Mouse (Mus musculus) heart, adult 11 months (tissue): ENCODE data around the gene Asic2.
A peak's percentile ranks its signal among the peaks of the same experiment; 100 is the strongest.

Source experiments
- DNase-seq: peaks from one replicate; pipeline ENCODE4 v3.0.0; 2022

Gene Asic2

DNA sequence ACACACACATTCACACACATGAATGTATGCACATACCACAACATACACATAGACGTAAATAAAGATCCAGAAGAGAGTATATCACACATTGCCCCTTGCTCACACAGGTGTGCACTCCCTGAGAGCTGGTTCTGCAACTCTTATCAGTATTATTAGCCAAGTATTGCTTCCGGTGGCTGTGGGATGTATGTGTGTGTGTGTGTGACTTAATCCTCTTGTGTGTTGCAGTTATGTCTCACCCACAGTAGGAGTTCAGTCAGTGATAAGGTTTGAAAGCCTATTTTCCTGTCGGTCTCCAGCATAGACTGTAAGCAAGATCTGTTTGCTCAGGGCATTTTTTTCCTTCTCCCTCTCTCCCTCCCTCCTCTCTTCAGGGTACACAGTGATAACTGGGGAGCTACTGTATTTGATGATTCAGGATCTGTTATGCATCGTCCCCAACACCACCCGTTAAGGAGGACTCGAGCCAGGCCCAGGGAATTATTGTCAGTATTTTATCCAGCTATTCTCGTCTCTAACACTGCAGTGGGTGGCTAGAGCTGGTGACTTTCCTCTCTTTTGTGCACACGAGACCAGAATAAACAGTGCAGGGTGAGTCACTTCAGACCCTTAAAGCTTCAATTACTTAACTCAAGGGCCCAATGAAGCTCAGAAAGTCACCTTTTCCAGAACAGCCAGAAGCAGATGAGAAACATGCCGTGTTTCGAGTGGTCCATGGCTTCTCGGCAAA, 888.0 kb downstream of the Asic2 start:
- DNase-seq = no peak

DNA sequence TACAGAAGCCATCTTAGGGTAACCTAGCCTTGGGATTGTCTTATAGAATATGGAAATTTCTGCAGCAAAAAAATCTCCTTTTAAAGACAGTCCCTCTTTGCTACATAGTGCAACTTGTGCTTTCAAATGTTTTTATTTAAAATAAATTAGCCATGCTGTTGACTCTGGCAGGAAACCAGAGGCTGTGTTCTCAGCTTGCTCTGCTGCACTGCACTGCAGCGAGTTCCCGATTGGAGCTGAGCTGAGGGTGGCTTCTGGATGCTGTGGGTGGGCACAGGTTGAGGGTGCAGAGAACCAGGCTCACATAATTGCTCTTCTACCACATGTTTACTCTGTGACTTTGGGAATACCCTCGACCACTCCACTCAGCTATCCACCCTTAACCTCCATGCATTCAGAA, 889.0 kb downstream of the Asic2 start:
- no peak for DNase-seq

DNA sequence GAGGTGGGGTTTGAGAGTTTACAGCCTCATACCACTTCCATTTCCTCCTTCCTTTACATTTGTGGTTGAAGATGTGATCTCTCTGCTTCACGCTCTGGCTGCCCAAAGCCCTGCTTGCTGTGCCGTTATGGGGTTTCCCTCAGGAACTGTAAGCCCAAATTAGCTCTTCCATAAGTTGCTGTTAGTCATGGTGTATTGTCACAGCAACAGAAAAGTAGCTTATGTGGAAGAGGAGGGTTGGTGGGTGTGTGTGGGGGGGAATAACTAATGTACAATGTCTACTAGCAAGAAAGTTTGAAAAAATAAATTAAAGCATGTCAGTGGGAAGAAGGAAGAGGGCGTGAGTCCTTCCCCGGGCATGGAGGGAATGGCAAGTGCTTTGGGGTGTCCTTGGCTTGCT, 896.4 kb downstream of the Asic2 start:
- DNase-seq = no peak

DNA sequence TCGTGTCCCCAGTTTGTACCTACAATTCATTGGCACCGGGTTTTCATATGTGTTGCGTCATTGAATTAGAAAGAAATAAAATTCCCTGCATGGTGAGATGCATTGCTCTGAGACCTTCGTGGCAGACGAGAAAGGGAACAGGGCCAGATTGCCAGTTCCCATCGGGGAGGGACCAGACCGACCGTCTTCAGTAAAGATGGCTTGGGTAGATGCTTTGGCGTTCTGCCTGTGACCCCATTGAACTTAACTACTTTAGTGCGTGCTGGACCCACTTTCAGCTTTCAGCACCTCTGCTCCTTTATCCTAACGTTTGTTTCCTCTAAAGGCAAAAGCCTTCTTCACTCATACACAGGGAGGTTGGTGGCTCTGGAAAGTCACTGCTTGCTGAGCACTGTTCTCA, 902.9 kb downstream of the Asic2 start:
- peak; percentile 68 for DNase-seq

DNA sequence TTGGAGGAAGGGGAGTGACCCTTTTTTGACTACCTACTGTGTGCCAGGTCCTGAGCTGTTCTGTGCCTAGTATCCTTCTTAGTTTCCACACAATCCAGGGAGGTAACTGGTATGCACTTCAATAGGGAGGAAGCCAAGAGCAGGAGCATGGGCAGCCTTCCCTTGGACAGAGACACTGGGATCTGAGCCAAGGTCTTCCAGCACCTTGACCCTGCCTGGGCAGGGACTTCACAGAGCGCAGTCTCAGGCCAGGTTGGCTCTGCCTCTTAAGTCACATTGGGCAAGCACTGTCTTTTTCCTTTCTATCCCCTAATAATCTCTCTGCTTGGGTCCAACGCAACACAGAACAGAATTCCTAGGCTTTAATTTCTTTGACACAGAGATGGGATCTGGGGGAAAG, 904.3 kb downstream of the Asic2 start:
- peak; percentile 70 for DNase-seq

DNA sequence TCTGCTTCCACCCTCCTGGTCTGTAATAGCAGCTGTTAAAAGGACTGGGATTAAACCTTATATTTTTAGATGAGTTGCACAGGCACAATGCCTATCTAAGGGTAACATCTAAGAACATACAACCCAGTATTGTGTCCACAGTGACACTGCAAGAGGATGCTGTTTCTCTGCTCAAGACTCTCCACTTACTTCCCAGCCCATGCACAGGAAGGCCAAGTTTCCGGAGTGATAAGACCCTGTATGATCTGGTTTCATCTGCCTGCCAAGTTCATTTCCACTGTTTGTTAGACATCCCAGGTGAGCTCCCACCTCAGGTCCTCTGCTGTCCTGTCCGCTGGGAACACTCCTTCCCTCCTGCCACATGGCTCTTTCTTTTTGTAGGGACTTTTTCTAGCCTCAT, 908.2 kb downstream of the Asic2 start:
- DNase-seq = peak; percentile 90

DNA sequence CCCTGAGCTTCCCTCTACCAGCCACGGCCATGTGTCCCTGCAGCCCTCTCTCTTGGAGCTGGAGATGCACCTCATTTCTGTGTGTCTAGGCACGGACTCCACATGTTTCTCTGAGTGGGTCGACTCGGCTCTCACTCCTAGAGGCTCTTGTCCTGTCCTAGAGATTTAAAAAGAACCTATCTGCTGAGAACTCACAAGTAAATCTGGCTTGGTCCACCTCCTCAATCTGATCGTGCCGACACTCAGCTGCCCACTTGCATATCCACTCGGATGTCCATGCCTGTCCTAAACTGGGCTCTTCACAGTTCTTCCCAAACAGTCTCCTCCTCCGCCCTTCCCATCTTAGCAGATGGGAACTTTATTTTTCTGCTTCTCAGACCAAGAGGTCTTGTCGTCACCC, 908.7 kb downstream of the Asic2 start:
- DNase-seq = peak; percentile 55

DNA sequence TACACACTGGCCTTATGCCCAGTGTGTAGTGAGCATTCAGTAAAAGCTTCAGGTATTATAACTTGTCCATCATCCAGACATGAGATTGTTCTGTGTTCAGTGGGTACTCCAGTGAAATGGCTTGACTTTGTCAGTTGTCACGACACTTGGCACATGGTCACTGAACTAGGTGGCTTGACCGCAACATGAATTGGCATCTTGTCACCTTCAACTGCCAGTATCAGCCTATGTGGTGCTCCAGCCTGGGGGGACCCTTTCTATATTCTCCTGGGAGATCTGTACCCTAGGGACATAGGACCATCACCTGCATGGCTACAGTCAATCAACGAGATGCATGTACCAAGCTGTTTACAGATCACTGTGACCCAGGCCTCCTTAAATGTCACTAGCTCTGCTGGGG, 910.8 kb downstream of the Asic2 start:
- DNase-seq = peak; percentile 70

DNA sequence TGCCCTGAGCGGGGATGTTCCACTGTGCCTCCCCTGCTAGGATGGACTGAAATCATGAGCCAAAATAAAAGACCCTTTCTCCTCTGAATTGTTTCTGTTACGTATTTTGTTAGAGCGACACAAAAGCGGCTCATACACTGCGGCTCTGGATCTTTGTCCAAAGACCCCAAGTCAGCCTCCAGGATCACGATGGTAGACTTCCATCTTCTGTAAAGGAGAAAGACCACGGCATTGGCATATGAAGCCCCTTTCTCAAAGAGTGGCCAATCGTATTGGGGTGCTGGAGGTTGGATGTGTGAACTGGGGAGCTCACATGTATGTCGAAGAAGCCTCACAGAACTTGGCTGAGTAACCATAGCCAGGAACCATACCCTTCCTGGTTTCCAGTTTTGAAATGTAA, 911.5 kb downstream of the Asic2 start:
- DNase-seq = peak; percentile 68

DNA sequence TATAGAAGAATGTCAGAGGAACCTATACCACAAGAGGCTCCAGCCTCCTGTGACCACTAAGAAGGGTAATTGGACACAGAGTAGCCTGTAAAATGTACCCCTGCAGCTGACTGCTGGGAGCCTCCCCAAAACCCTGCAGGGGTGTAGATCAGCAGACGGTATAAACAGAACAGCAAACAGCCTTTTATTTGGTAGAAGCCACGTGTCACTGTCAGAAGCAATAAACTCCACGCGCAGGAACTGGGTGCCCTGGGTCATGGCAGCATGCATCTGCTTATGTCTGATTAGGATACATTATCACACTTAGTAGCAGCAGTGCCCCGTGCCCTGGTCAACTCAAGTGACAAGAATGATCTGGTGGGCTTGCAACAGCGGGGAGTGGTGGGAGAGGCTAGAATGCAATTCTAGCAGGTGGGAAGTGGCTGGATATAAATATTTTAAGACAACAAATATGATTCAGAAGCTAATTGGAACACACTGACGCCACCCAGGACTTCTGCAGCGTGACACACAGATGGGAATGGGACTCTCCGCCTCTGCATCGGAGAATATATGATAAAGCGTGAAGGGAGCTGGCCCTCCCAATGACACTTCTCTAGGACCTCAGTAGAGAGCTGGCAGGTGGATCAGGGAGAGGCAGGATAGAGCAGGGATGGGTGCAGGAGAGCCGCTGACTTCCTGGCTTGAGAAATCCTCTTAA, 912.7 kb downstream of the Asic2 start:
- no peak for DNase-seq

DNA sequence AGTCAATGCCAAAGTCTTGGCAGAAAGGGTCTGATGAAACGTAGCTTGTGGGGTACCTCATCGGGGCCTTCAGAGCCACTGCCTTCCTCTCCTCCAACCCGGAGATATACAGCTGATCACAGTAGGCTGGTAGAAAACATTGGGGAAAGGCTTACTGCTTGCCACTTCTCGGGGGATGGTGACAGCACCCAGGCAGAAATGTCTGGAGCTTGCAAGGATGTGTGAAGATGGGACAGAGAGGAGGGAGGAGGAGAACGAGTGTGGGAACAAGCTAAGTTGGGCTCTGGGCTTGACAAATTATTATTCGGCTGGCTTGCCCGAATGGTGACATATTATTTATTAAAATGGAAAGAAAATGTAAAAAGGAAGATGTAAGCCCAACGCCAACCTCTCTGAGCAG, 914.4 kb downstream of the Asic2 start:
- peak; percentile 48 for DNase-seq

DNA sequence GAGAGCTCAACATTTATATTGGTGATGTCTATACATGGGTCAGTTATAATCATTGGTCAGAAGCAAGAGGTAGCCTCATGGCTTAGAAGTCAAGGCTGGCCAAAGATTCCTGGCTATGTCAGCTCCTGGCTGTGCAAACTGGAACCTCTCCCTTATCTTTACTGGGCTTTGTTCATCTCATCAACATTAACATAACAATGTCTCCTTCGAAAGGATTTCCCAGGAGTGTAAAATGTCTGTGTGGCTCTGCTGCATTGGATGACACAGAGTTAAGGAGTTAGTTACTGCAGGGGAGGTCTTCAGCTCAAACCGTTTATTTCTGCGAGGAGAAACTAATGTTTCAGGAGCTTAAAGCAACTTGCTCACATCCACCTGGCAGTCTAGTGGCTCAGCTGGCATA, 926.6 kb downstream of the Asic2 start:
- DNase-seq = no peak

DNA sequence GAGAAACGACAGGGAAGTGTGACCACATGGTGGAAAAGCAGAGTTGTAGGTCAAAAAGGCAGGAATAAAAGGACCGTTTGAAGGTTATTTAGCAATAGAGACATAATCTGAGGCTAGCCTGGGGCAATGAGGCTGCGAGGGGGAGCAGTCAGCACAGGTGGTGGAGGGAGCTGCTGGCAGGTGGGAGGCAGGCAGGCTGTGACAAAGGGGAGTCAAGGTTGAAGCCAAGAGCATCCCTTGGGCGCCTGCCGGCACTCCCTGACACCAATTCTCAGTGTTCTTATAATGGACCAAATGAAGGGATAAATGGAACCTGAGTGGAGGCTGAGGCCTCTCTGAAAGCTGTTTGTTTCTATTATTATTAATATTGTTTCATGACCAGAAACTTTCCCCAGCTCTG, 928.3 kb downstream of the Asic2 start:
- DNase-seq = no peak

DNA sequence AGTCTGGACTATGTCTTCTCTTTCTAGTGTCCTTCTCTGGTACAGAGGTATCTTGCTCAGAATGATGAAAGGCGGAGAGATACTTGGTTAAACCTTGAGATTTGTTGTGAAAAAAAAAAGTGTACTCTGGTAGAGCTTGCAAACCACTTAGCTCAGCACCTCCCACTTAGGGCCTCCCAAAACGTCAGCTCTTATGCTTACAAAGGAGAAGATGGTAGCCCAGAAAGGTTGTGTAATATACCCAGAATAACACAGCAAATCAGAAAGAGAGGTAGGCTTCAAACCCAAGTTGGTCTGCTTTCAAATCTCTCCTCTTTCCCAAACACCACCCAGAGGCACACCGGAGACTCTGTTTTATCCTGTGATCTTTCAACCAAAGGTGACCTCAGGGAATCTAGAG, 936.1 kb downstream of the Asic2 start:
- DNase-seq = no peak

DNA sequence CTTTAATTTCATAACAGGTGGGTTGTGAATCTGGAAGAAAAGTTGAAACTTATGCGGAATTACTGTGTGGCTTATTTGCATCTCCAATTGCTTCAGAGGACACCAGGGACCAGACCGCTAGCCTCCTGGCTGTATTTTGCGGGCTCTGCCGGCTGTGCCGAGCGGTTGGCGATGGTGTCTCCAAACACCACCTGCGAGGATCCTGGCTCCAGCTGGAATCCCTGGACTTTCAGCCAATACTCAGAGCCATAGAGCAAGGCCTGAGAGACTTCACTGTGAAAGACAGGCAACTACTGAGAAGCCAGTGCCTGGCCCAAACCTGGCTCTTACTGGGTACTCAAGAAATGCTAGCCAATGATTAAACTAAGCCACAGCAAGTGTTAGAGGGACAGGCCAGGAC, 953.5 kb downstream of the Asic2 start:
- DNase-seq = no peak

DNA sequence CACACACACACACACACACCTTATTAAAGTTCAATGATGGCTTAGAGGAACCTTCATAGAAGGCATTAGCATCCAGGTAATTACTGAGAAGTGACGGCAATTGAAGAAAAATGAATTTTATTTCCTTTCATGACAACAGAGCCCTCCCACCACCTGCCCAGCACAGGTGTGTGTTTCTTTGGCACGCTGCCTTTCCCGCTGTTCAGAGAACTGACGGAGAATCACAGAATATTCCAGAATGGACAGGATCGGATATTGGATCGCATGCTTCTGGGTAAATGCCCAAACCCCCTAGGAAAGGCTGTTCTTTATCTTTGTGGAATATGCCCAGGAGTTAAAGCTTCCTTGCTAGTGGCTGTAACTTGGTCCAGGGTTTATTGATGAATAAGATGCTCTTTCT, 954.8 kb downstream of the Asic2 start:
- no peak for DNase-seq

DNA sequence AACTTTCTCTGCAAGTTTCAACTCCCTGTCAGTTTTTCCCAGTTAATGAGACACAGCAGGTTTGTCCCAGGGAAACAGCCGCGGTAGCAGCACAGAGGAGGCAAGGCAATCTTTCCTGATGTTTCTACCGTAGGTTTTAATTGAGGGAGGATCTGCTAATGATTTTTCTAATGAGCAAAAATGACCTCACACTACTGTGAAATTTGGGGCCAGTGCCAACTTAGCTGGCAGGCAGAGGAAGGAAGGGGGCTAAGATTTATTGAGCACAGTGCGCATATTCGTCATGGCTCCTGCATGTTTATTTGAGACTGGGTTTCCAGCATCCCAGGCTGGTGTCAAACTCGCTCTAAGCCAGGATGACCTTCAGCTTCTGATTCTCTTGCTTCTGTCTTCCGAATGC, 957.5 kb downstream of the Asic2 start:
- DNase-seq = no peak

DNA sequence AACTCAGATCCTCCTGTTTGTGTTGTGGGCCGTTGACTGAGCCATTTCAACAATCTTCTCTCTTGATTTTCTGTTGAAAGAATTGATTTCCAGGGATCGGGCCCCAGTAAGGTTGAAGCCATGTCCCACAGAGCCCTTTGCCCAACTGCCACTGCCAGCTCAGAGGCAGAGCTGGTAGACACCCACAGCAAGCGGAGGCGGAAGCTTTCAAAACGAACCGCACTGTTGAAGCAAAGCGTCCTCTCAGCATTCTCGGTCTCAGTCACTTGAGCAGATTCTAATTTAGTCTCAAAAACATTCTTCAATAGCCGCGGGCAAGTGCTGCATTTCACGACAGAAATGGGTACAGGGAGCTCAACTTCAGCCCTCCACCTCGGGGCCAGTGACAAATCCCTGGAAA, 958.9 kb downstream of the Asic2 start:
- no peak for DNase-seq

DNA sequence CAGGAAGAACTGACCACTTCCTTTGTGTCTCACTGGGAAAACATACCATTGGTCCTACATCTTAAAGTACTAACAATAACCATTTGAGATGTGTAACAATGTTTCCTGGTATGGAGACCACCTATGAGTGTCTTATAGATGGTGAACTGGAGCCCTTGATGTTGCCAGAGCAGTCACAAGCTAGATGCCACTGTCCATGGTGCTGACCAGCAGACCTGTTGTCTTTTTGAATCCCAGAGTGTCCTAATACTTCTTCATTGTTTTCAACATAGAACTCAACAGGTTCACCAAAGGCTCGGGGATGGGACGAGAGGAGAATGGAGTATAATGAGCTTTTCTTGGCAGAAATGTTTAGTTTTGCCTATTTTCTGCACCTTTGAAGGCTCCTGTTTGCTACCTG, 962.4 kb downstream of the Asic2 start:
- no peak for DNase-seq

DNA sequence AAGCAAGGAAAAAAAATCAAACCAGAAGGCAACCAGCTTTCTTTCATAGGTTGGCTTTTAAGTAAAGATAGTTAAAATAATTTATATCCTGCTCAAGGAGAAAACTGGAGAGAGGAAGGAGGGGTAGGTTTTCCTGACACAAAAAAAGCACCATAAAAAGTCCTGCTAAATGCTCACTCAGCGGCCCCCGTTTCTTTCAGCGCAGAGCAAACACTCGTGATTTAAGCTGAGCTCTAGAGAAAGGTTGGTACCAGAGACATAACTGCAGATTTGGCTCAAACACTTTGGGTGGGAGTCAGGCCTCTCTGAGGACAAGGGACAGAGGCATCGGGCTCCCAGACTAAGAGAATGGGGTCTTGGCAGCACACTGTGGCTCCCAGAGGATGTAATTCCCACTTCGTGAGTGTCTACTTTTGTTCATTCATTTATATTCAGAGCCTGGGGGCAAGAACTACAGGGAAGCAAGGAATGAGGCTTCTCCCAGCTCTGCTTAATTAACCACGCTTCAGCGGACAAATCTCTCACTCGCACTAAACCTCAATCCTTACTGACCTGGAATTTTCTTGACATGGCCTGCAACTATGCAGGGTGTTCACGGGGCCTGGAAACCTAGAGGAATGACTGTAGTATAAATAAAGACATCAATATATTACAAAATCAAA, 965.4 kb downstream of the Asic2 start:
- no peak for DNase-seq

DNA sequence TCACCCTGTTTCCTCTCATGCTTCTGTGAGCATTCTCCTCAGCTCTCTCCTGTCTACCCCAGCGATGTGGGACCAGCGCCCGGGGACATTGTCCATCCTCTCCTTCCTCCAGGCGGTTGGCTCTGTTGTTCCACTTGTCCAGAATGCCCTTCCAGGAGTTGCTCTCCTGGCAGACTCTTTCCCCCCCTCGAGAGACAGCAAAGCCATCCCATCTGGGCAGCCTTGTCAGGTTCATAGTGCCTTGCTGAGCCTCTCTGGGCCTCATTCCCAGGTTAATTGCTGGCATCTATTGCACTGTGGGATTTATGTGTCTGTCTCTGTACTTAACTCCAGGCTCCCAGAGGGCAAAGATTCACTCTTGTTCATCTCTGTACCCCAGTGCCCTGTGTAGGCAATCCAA, 972.6 kb downstream of the Asic2 start:
- no peak for DNase-seq

DNA sequence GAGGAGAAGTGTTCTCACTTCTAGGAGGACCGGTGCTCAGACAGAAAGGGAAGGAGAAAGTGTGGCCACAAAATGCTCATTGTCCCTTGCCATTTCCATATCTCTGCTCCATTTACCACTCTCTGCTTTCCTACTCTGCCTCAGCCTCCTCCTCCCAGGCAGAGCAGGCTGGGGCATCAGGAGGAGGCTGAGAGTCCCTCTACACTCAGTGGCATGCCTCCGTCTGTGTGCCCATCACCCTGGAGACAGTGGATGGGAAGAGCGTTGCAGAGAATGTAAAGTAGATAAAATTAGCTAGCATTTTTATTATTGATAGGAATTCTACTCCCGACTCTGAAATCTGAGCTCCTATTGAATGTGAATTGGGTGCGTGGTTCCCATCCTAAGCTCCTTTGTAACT, 984.7 kb downstream of the Asic2 start:
- no peak for DNase-seq

DNA sequence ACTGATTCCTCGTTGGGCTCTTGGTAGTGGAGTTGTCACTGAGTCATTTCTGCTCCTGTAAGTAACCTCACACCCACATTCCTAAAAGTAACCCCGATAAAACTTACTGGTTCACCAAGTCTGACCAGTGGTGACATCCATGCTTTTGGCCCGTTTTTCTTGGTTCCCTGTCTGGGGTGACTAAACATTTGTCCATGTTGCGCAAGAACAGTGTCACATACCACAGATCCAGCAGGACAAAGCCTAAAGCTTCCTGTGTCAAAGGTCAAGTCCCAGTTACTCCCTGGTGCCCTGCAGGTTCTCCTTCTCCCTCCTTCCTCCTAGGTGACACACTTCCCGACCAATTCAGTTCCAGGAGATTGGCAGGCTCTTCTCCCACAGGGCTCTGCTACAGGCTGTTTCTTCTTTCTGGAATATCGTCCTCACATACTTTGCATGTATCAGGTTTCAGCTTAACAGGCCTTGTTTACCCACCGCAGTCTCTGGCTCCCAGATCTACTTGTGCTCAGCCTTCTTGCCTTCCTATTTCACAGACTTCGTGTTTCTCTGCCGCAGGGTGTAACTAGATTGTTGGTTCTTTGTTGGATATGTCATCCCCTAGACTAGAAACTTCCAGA, 991.9 kb downstream of the Asic2 start:
- DNase-seq = peak; percentile 91

DNA sequence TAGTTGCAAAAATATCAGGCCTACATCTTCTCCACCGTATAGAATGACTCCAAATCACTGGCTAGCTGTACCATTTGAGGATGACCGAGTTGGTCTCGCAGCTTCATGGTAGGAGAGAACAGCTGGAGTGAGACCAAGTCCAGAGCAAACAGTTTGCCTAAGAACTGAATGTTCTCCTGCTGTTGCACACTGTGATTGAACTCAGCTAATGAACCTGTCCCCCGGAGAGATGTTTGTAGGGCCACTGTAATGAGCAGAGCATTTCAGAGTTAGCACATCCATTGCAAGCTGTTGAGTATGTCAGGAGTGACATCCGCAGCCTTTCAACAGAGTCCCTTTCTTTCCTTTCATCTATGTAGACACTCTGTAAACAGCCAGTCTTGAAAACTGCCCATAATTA, 993.6 kb downstream of the Asic2 start:
- peak; percentile 97 for DNase-seq
